Mouse (Mus musculus) heart, embryonic 14.5 days (tissue): Measurements from ENCODE around the gene Ube3b. TPM values are rescaled to one million over a fixed set of nuclear protein-coding genes. Genes with fewer than 3 reads are reported as not detected.
A peak's percentile ranks its signal among the peaks of the same experiment; 100 is the strongest.

Experiments used
- ATAC-seq: fragments of 200-750 bp; cut with Nextera tagmentation; 2 replicates; pipeline ENCODE4 v1.8.0; 2017; ENCODE audit warnings: low read depth, moderate TSS enrichment; ENCODE audit not compliant: insufficient number of reproducible peaks, insufficient read depth, low FRiP score
- H3K27ac ChIP-seq, 2 experiments: fragments of 200-500 bp in 1 of 2; fragments of 300-500 bp in 1 of 2; sonication (generic) in 1 of 2; replicated peaks in 1 of 2; 2 replicates each; pipeline ENCODE4 v1.5.1; 2012 to 2014; ENCODE audit warnings: low read depth in 2 of 2, low read length in 2 of 2, control low read depth in 1 of 2, mild to moderate bottlenecking in 1 of 2, mixed read lengths in 1 of 2; ENCODE audit not compliant: control insufficient read depth in 1 of 2, insufficient read depth in 1 of 2
- H3K27me3 ChIP-seq: fragments of 300-500 bp; sonication (generic); 2 replicates; pipeline ENCODE4 v1.6.1; 2014; ENCODE audit warnings: mild to moderate bottlenecking, low read length, control low read depth; ENCODE audit not compliant: control insufficient read depth, insufficient read depth
- H3K36me3 ChIP-seq: fragments of 300-500 bp; sonication (generic); 2 replicates; pipeline ENCODE4 v1.6.1; 2014; ENCODE audit warnings: mild to moderate bottlenecking, control low read depth, low read length, mixed read lengths; ENCODE audit not compliant: control insufficient read depth, insufficient read depth
- H3K4me1 ChIP-seq, 2 experiments: fragments of 200-500 bp in 1 of 2; fragments of 300-500 bp in 1 of 2; sonication (generic) in 1 of 2; 2 replicates each; pipeline ENCODE4 v1.6.1; 2012 to 2014; ENCODE audit warnings: low read length in 2 of 2, control low read depth in 1 of 2, mixed read lengths in 1 of 2; ENCODE audit not compliant: control insufficient read depth in 2 of 2, insufficient read depth in 2 of 2
- H3K4me2 ChIP-seq: fragments of 300-500 bp; sonication (generic); 2 replicates; pipeline ENCODE4 v1.6.1; 2014; ENCODE audit warnings: mild to moderate bottlenecking, low read length
- H3K4me3 ChIP-seq, 2 experiments: fragments of 200-500 bp in 1 of 2; fragments of 300-500 bp in 1 of 2; sonication (generic) in 1 of 2; 2 replicates each; pipeline ENCODE4 v1.5.1; 2012 to 2014; ENCODE audit warnings: low read length in 2 of 2, mild to moderate bottlenecking in 2 of 2, control low read depth in 1 of 2, low read depth in 1 of 2, moderate library complexity in 1 of 2; ENCODE audit not compliant: control insufficient read depth in 1 of 2, insufficient read depth in 1 of 2
- H3K9ac ChIP-seq: fragments of 300-500 bp; sonication (generic); 2 replicates; pipeline ENCODE4 v1.6.1; 2014; ENCODE audit warnings: mild to moderate bottlenecking, low read length
- H3K9me3 ChIP-seq: fragments of 300-500 bp; sonication (generic); 2 replicates; pipeline ENCODE4 v1.6.1; 2016; ENCODE audit warnings: low read length, control low read depth; ENCODE audit not compliant: control insufficient read depth
- WGBS: fragments of 180-500 bp; shearing (Covaris S2); extraction: QIAGEN DNeasy Blood & Tissue Kit; methylation state at CpG from one replicate; pipeline ENCODE4 v1.1.7; 2014; 5-methylcytosine and 5-hydroxymethylcytosine counted together
- polyA plus RNA-seq: library from polyadenylated mRNA; unstranded; fragments of >200 nt; fragmentation: Nextera tagmentation; extraction: Ambion mirVana; gene quantifications from 2 replicates; pipeline ENCODE4 v1.2.1, GENCODE M21; 2014

Ube3b gene
- polyA plus RNA-seq, 1 experiment from 2014 or later, result 51.1 TPM

DNA sequence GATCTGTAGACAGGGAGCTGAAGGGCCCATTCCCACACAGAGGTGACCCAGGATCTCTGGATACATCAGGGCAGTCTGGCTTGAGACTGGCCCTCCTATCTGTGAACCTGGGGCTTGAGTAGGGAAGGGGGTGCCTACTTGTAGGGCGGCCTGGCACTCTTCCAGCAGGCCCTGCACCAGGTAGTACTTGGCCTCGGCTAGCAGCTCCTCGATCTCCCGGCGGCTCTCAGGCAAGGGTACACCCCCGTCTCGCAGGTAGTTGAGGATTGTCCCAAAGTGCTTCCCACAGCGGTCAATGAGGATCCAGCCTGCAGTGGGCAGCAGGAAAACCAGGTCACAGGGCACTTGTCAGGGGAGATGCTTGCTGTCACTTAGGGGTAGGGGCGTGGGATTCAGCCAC is 10.5 kb upstream of the Ube3b start:
- Histone ChIP-seq H3K4me1 (peaks cover 45 to 48% of the 10 kb centered on the region in 2 experiments), H3K36me3 (peaks cover 92% of the 10 kb centered on the region), H3K9me3 (no peaks in the 10 kb centered on the region), H3K4me2 (no peak overlapping the region), H3K27me3 (no peaks in the 10 kb centered on the region), H3K4me3 (no peak overlapping the region), H3K27ac (peak overlapping the region; percentile 66 to 79), H3K9ac (no peak overlapping the region)
- 82% methylated on average over 9 of the region's 9 CpGs for WGBS
- ATAC-seq, result no peak

GRCm38 (mm10) chr5:114370371-114370776 is 10.0 kb upstream of the Ube3b start:
- 0 out of 2 replicates have a peak overlapping the region, but pooled peaks have one; percentile 31 for H3K4me2 ChIP-seq
- H3K4me3 ChIP-seq, result no peak overlapping the region
- peak overlapping the region; percentile 66 to 79 for H3K27ac ChIP-seq
- H3K36me3 ChIP-seq, result peaks cover 91% of the 10 kb centered on the region
- WGBS, result 55% methylated on average over 9 of the region's 9 CpGs
- H3K9me3 ChIP-seq, result no peaks in the 10 kb centered on the region
- no peak for ATAC-seq
- H3K9ac ChIP-seq, result peak overlapping the region; percentile 49; the same call in 1 of the 2 replicates
- H3K27me3 ChIP-seq, result no peaks in the 10 kb centered on the region
- H3K4me1 ChIP-seq, result peaks cover 48 to 50% of the 10 kb centered on the region in 2 experiments

DNA sequence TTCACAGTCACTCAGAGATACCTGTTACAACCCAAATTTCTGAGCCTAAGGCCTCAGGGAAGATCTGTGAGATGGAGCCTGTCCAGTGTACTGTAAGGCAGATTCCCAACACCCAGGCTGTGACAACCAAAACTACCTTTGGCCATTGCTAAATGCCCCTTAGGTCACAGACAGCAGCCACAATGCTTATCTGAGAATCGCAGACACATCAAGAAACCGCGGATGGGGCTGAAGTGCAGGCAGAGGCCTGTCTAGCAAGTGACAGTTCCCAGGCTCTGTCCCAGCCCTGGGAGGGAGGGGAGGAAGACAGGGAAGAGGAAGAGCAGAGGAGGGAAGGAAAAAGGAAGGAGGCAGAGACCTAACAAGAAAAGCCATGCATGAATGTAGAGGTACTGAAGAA is 9.1 kb upstream of the Ube3b start:
- Histone ChIP-seq H3K9me3 (no peaks in the 10 kb centered on the region), H3K36me3 (peaks cover 91% of the 10 kb centered on the region), H3K27me3 (no peaks in the 10 kb centered on the region), H3K9ac (peak overlapping the region; percentile 49), H3K4me1 (peaks cover 52 to 55% of the 10 kb centered on the region in 2 experiments), H3K27ac (peak overlapping the region; percentile 60 to 79), H3K4me2 (peak overlapping the region; percentile 31; the same call in 1 of the 2 replicates), H3K4me3 (no peak overlapping the region)
- WGBS, result 8% methylated on average over 3 of the region's 3 CpGs
- ATAC-seq, result no peak

- peaks cover 88% of the 10 kb centered on the region for H3K36me3 ChIP-seq
- peak overlapping the region; percentile 49 for H3K9ac ChIP-seq
- no peaks in the 10 kb centered on the region for H3K27me3 ChIP-seq
- peaks cover 54 to 60% of the 10 kb centered on the region in 2 experiments for H3K4me1 ChIP-seq
- no peak overlapping the region for H3K4me3 ChIP-seq
- ATAC-seq, result no peak
- 49% methylated on average over 25 of the region's 25 CpGs for WGBS
- H3K4me2 ChIP-seq, result peak overlapping the region; percentile 31
- H3K9me3 ChIP-seq, result no peaks in the 10 kb centered on the region
- H3K27ac ChIP-seq, result peak overlapping the region; percentile 8 to 79; a peak in 3 of 4 replicates
These were observed 8.5 kb upstream of the Ube3b start for GRCm38 (mm10) chr5:114371731-114372473.

DNA sequence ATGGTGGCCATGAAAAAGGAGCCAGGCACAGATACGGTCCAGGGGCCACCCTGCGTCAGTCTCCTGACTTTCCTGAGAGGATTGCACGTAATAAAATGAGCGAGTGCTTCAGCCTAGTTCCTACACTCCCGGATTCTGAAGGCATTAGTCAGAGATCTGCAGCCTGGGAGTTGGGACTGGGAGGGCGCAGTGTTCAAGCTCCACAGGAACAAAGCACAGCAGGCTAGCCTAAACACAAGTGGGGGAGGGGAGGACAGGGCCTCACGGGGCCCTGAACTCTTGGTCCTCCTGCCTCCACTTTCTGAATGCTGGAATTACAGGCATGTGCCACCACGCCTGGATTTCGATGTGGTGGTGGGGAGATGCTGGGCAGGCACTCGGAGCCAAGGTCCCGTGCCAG is 7.8 kb upstream of the Ube3b start:
- peak overlapping the region; percentile 8 to 79; a peak in 3 of 4 replicates for H3K27ac ChIP-seq
- H3K9me3 ChIP-seq, result no peaks in the 10 kb centered on the region
- H3K4me3 ChIP-seq, result no peak overlapping the region
- no peak for ATAC-seq
- peaks cover 58 to 66% of the 10 kb centered on the region in 2 experiments for H3K4me1 ChIP-seq
- H3K27me3 ChIP-seq, result no peaks in the 10 kb centered on the region
- peak overlapping the region; percentile 31 for H3K4me2 ChIP-seq
- 0 out of 2 replicates have a peak overlapping the region, but pooled peaks have one; percentile 28 for H3K9ac ChIP-seq
- peaks cover 81% of the 10 kb centered on the region for H3K36me3 ChIP-seq
- 30% methylated on average over 11 of the region's 11 CpGs for WGBS

GRCm38 (mm10) chr5:114373174-114373573 is 7.2 kb upstream of the Ube3b start:
- H3K36me3 ChIP-seq, result peaks cover 75% of the 10 kb centered on the region
- no peak overlapping the region for H3K4me3 ChIP-seq
- H3K4me1 ChIP-seq, result peaks cover 63 to 73% of the 10 kb centered on the region in 2 experiments
- peak overlapping the region; percentile 3; the same call in 1 of the 2 replicates for H3K9ac ChIP-seq
- ATAC-seq, result no peak
- 56% methylated on average over 11 of the region's 11 CpGs for WGBS
- H3K27ac ChIP-seq, result peak overlapping the region in 1 of 2 experiments; percentile 79; a peak in 1 of 4 replicates
- no peaks in the 10 kb centered on the region for H3K27me3 ChIP-seq
- no peaks in the 10 kb centered on the region for H3K9me3 ChIP-seq
- H3K4me2 ChIP-seq, result no peak overlapping the region

DNA sequence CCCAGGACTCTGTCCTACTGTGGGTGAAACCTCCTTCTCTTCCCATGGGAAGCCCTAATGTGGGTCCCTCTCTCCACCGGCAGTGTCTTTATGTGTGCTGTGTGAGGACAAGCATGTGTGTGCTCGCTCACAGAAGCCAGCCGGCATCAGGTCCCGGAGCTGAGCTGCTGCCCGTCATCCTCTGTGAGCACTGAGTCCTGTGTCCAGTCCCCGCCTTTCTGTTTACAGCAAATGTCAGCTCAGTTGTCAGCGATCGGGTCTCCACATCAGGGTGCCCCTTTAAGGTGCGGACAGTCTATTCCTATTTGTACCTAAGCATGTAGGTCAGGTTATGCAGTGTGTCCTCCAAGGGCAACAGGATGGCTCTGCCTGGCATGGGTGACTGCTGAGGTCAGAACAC is 6.8 kb upstream of the Ube3b start:
- WGBS, result 80% methylated on average over 9 of the region's 9 CpGs
- Histone ChIP-seq H3K9ac (peak overlapping the region; percentile 3; the same call in 1 of the 2 replicates), H3K4me3 (no peak overlapping the region), H3K27me3 (no peaks in the 10 kb centered on the region), H3K9me3 (no peaks in the 10 kb centered on the region), H3K4me1 (peaks cover 64 to 77% of the 10 kb centered on the region in 2 experiments), H3K27ac (peak overlapping the region in 1 of 2 experiments; percentile 79; a peak in 1 of 4 replicates), H3K4me2 (no peak overlapping the region), H3K36me3 (peaks cover 72% of the 10 kb centered on the region)
- ATAC-seq, result no peak
